Mouse (Mus musculus): Measurements from ENCODE around the gene Hoxa6.

The Hoxa6 gene

GRCm38 (mm10) chr6:52206882-52207683 lies 1.4 kb downstream of the Hoxa6 start:
- in situ Hi-C loops (cut with MboI; ENCODE audit: unreplicated experiment in 2 of 2) = loop anchor here in 1 of 2 experiments (25.0 kb wide), 2 partner anchors 1295 to 1420 kb away; no protein-coding TSS in a partner anchor

- in situ Hi-C loops (cut with MboI; ENCODE audit: unreplicated experiment in 2 of 2) = loop anchor here in 1 of 2 experiments (25.0 kb wide), 2 partner anchors 1294 to 1419 kb away; no protein-coding TSS in a partner anchor
Observed at GRCm38 (mm10) chr6:52205638-52206621, 2.6 kb downstream of the Hoxa6 start.

- in situ Hi-C loops (cut with MboI; ENCODE audit: unreplicated experiment in 2 of 2) = loop anchor here in 1 of 2 experiments (25.0 kb wide), 2 partner anchors 1293 to 1418 kb away; no protein-coding TSS in a partner anchor
Observed at GRCm38 (mm10) chr6:52205221-52205620, 3.3 kb downstream of the Hoxa6 start.

- in situ Hi-C loops (cut with MboI; ENCODE audit: unreplicated experiment in 2 of 2) = loop anchor here in 1 of 2 experiments (25.0 kb wide), 2 partner anchors 1292 to 1417 kb away; no protein-coding TSS in a partner anchor
Observed at GRCm38 (mm10) chr6:52204050-52204752, 4.3 kb downstream of the Hoxa6 start, which contains the start of gene Hoxa5. Gene Hoxa5, minus strand, starts transcription at chr6:52204587.

- in situ Hi-C loops (cut with MboI; ENCODE audit: unreplicated experiment in 2 of 2) = loop anchor here in 1 of 2 experiments (25.0 kb wide), 2 partner anchors 1291 to 1416 kb away; no protein-coding TSS in a partner anchor
Observed at GRCm38 (mm10) chr6:52203371-52204049, 5.0 kb downstream of the Hoxa6 start.

GRCm38 (mm10) chr6:52203121-52203370 lies 5.5 kb downstream of the Hoxa6 start:
- in situ Hi-C loops (cut with MboI; ENCODE audit: unreplicated experiment in 2 of 2) = loop anchor here in 1 of 2 experiments (25.0 kb wide), 2 partner anchors 1291 to 1416 kb away; no protein-coding TSS in a partner anchor

GRCm38 (mm10) chr6:52202362-52203120 lies 6.0 kb downstream of the Hoxa6 start:
- in situ Hi-C loops (cut with MboI; ENCODE audit: unreplicated experiment in 2 of 2) = loop anchor here in 1 of 2 experiments (25.0 kb wide), 2 partner anchors 1290 to 1415 kb away; no protein-coding TSS in a partner anchor

- in situ Hi-C loops (cut with MboI; ENCODE audit: unreplicated experiment in 2 of 2) = loop anchor here in 1 of 2 experiments (25.0 kb wide), 2 partner anchors 1289 to 1414 kb away; no protein-coding TSS in a partner anchor
Observed at GRCm38 (mm10) chr6:52201269-52201668, 7.3 kb downstream of the Hoxa6 start.

- in situ Hi-C loops (cut with MboI; ENCODE audit: unreplicated experiment in 2 of 2) = loop anchor here in 1 of 2 experiments (25.0 kb wide), 2 partner anchors 1288 to 1414 kb away; no protein-coding TSS in a partner anchor
Observed at GRCm38 (mm10) chr6:52200751-52201250, 7.7 kb downstream of the Hoxa6 start.

- in situ Hi-C loops (cut with MboI; ENCODE audit: unreplicated experiment in 2 of 2) = loop anchor here in 1 of 2 experiments (25.0 kb wide), 2 partner anchors 1288 to 1413 kb away; no protein-coding TSS in a partner anchor
Observed at GRCm38 (mm10) chr6:52200073-52200750, 8.3 kb downstream of the Hoxa6 start.

GRCm38 (mm10) chr6:52197271-52197670 lies 11.3 kb downstream of the Hoxa6 start:
- in situ Hi-C loops (cut with MboI; ENCODE audit: unreplicated experiment in 2 of 2) = no loop called here

- in situ Hi-C loops (cut with MboI; ENCODE audit: unreplicated experiment in 2 of 2) = no loop called here
Observed at GRCm38 (mm10) chr6:52196811-52197210, 11.7 kb downstream of the Hoxa6 start.

- in situ Hi-C loops (cut with MboI; ENCODE audit: unreplicated experiment in 2 of 2) = no loop called here
Observed at GRCm38 (mm10) chr6:52194690-52195089, 13.8 kb downstream of the Hoxa6 start.

- in situ Hi-C loops (cut with MboI; ENCODE audit: unreplicated experiment in 2 of 2) = no loop called here
Observed at GRCm38 (mm10) chr6:52191860-52192550, 16.5 kb downstream of the Hoxa6 start.

- in situ Hi-C loops (cut with MboI; ENCODE audit: unreplicated experiment in 2 of 2) = no loop called here
Observed at GRCm38 (mm10) chr6:52190906-52191810, 17.4 kb downstream of the Hoxa6 start, which contains the start of gene Hoxa4. Gene Hoxa4, minus strand, starts transcription at chr6:52191753.

- in situ Hi-C loops (cut with MboI; ENCODE audit: unreplicated experiment in 2 of 2) = no loop called here
Observed at GRCm38 (mm10) chr6:52190410-52190809, 18.1 kb downstream of the Hoxa6 start.
